Mouse (Mus musculus): ENCODE measurements around the gene Sult2b1.

The Sult2b1 gene

DNA sequence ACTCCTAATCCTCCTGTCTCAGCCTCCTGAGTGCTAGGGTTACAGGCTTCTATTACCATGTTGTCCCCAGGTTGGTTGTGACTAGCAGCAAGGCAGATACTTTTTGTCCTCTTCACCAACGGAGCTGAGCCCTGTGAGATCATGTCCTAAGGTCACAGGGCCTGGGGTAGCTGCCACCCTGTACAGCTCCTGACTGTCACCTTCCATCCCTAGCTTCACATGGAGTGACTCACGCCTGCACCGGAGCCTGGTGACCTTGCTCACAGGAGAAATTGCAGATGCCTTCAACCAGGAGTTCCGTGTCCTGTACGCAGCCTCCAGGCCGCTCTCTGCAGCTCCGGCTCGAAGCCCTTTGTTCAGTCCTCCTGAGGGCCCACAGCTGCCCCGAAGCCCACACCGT is 58.0 kb downstream of the Sult2b1 start:
- in situ Hi-C loops (cut with MboI, MseI): no loop called here

DNA sequence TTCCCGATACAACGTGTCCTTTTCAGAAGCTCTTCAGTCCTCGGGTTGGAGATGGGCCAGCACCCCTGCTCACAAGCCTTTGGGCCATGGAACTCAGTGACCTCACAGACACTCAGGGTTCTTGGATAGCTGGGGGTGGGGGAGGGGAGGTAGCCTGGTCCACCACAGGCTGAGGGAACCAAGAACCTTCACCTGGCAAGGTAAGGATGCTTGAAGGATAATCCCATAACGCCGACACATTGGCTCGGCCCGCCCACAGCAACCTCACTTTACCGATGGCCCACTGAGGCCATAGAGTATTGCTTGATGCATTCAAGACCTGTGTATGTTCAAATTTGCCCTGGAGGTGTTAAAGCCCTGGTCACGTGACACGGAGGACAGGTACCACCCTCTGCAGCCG is 58.8 kb downstream of the Sult2b1 start, which contains the start of gene Spaca4:
TSS of gene Spaca4 (minus strand) at position 101 of the 400 bp plus-strand sequence.
- in situ Hi-C loops (cut with MboI, MseI): no loop called here

DNA sequence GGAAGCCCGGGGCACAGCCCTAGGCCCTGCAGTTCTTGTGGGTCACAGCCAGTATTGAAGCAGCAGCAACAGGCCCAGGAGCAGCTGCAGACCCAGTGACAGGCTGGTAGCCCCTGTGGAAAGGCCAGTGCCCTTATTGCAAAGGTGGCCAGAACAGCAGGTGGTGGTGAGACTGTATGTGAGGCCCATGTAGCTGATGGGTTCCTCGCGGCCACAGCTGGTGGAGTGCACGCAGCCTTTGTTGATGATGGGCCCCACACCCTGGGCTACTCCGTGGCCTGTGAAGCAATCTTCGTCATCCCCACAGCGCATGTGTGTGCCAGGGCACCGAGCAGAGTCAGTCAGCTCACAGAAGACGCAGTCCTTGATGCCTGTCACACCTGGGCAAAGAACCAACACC is 59.3 kb downstream of the Sult2b1 start:
- in situ Hi-C loops (cut with MboI, MseI): no loop called here

DNA sequence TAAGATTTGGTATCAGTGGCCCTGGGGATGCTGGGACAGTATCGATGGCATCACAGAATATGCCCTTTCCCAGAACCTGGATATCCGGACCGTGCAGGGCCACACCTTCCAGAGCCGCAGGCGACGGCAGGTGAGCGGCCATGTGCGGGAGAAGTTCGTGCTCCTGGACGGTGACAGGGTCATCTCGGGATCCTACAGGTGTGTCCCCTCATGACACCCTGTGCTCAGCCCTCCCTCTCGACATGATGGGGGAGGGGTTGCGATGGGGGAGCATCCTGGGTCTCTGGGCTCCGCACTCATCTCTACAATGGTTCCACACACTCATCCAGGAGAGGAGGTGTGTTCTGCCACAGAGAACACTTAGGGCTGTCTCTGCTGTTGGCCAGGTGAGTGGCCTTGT is 60.7 kb downstream of the Sult2b1 start:
- in situ Hi-C loops (cut with MboI, MseI): no loop called here

DNA sequence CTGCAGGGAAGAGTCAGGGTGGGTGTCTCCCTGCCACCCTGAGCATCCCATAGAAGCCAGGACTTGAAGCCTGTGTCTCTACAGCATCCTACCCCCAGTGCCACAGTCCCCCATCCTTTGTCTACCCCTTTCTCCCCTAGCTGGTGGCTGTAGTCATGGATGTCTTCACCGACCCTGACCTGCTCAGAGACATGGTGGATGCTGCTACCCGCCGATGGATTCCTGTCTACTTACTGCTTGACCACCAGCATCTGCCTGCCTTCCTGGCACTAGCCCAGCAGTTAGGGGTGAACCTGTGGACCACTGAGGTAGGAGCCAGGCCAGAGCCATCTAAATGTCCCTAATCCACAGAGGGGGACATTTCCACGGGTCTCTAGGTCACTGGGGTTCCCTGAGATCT is 61.2 kb downstream of the Sult2b1 start:
- in situ Hi-C loops (cut with MboI, MseI): no loop called here

DNA sequence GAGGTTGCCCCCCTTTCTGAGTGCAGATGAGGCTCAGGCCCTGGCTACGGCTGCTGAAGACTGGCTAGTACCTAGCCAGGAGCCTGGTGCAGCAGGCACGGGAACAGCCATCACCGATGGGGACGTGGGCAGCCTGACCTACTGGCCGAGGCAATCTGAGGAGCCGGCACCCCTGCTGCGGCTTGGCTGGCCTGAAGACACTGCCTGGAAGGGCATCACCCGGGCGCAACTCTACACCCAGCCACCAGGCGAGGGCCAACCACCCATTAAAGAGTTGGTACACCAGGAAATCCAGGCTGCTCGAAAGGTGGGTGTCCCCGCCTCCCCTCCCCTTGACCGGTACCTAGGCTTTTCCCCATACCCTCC is 62.1 kb downstream of the Sult2b1 start:
- in situ Hi-C loops (cut with MboI, MseI): no loop called here

DNA sequence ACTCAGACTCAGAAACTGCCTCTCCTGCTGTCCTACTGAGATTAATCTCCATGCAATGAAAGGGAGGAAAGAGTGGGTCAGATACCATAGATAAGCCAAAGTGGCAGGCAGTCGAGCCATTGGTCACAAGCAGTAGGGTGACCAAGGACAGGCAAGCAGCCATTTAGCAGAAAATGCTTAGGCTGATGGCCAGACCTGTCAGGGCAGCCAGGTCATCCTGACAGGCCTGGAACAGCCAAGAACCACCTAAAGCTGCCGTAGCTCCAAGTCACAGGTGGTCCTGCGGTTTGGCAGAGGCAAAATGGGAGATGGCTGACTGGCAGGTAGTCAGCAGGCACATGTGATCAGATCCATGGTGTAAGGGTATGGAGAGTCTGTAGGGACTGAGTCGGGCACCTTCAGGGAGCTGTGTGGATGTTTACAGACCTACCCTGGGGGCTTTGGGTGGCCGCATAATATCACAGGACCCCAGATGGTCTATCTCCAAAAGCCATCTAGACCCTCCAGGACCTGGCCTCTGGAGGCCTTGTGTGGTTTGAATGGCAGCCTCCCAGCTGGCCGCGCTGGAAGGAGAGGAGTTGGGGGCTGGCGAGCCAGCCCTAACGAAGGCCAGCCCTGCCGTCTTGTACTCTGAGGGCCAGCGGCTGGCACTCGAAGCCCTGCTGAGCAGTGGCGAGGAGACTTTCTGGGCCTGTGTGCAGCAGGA is 62.7 kb downstream of the Sult2b1 start:
- in situ Hi-C loops (cut with MboI, MseI): no loop called here

DNA sequence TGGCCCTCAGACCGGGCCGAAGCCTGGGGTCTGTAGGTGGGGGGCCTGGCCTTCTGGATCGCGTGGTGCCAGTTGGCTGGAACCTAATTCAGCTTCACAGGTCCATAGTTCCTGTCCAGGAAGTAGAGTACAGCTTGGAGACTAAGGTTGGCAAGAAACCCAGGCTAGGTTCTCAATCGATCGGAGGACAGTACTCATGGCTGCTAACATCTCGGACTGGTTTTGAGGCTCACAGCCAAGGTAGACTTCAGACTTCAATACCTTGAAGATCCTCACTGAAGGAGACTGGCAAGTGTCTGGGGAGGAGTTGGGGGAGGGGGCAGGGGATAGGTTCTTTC is 63.3 kb downstream of the Sult2b1 start:
- in situ Hi-C loops (cut with MboI, MseI): no loop called here

DNA sequence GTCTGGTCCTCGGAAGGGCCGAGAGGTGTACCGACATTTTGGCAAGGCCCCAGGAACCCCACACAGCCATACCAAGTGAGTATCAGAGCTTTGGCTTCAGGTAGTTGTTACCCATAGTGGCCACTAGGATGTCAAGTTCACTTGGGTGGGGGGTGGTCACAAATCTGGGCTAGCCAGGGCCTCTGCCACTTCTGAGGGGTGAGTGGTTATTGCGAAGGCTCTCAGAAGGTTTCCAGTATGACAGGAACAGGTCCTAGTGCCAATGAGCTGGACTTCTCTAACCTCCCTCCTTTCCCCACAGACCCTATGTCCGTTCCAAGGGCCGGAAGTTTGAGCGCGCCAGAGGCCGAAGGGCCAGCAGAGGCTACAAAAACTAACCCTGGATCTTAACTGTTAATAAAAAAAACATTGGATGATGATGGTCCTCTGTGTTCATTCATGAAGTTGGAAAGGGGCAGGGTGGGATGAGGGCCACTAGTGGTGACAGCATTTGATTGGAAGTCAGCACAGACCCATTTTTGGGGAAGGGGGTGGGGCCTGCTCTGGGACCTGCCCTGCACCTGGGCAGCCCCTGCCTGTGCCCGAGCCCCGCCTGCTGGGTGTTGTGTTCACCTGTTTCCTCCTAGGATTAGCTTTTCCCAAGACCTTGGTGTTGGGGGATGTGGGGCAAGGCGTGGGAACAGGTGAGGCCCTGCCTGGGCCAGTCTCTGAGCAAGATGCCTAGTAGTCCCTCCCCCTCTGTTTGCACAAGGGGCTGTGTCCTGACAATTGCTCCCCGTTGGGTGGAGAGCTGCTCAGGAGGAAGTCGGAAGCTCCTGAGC is 63.8 kb downstream of the Sult2b1 start, which contains the start of gene Fam83e:
TSS of gene Fam83e (plus strand) at position 800 of the 821 bp plus-strand sequence.
- in situ Hi-C loops (cut with MboI, MseI): no loop called here

DNA sequence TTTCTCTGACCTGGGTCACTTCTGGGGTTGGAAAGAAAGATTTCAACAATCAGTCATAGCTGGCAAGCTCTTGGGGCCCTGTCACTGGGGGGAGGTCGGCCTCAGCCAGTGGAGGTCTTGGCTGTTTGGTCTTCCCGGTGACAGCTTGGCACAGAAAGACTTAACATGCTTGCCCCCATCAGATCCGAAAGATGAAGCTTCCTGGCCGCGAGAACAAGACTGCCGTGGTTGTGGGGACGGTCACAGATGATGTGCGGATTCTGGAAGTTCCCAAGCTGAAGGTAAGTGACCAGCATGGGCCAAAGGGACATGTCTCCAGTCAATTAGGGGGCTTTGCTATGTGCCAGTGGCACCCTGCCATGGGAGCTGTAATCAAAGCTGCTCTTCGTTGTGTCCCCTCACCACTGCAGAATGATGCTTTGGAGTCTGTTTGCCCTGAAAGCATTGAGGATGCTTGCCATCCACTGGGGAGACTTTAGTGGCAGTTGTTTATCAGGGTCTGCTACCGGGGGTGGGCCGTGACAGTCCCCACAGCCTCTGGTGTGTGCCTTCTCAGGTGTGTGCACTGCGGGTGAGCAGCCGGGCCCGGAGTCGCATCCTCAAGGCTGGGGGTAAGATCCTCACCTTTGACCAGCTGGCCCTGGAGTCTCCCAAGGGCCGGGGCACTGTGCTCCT is 64.6 kb downstream of the Sult2b1 start:
- in situ Hi-C loops (cut with MboI, MseI): no loop called here

DNA sequence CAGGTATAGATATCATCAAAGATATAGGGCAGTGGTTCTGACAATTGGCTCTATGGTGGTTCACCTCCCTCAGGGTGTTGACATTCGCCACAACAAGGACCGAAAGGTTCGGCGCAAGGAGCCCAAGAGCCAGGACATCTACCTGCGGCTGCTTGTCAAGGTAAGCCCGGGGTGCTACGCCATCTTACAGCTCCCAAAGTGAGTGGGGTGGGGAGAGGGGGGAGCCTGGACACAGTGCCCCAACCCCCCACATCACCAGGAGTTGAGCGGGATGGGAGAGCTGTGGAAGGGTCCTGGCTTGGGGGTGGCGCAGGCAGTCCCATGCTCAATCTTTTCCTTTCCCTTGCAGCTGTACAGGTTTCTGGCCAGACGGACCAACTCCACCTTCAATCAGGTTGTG is 65.3 kb downstream of the Sult2b1 start:
- in situ Hi-C loops (cut with MboI, MseI): no loop called here

DNA sequence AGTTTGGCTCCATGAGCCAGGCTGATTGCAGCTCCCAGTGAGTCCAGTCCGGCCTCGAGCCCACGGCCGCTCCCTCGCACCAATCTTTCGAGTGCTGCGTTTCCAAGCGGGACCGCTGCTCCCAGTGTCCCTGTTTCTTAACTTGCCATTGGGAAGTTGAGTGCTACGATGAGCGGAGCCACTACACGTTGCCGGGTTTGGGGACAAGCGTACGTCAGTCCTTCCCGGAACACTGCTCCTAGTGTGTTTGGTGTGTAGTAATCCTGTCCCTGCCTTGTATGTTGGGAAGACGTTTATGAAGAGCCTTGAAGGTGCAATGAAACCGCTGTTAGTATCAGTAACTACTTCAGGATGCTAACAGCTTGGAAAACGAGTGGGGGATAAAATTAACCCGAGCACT is 66.1 kb downstream of the Sult2b1 start:
- in situ Hi-C loops (cut with MboI, MseI): no loop called here

DNA sequence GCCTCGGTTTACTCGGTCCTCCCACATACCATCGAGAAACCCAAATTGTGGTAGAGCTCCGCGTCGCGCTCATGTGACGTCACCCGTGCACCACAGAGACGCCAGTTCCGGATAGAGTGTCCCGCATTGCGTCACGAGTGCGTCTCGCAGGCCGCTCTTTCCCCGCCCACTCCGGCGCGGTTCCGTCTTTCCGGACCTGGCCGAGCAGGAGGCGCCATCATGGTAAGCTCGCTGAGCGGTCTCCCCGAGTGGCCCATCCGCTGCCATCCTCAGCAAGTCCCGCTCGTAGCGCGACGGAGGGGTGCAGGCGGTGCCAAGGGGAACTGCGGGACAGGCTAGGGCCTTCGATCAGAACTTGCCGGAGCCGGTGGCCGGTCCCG is 66.6 kb downstream of the Sult2b1 start, which contains the start of gene Sphk2:
TSS of gene Sphk2 (minus strand) at position 85 of the 380 bp plus-strand sequence.
- in situ Hi-C loops (cut with MboI, MseI): no loop called here

DNA sequence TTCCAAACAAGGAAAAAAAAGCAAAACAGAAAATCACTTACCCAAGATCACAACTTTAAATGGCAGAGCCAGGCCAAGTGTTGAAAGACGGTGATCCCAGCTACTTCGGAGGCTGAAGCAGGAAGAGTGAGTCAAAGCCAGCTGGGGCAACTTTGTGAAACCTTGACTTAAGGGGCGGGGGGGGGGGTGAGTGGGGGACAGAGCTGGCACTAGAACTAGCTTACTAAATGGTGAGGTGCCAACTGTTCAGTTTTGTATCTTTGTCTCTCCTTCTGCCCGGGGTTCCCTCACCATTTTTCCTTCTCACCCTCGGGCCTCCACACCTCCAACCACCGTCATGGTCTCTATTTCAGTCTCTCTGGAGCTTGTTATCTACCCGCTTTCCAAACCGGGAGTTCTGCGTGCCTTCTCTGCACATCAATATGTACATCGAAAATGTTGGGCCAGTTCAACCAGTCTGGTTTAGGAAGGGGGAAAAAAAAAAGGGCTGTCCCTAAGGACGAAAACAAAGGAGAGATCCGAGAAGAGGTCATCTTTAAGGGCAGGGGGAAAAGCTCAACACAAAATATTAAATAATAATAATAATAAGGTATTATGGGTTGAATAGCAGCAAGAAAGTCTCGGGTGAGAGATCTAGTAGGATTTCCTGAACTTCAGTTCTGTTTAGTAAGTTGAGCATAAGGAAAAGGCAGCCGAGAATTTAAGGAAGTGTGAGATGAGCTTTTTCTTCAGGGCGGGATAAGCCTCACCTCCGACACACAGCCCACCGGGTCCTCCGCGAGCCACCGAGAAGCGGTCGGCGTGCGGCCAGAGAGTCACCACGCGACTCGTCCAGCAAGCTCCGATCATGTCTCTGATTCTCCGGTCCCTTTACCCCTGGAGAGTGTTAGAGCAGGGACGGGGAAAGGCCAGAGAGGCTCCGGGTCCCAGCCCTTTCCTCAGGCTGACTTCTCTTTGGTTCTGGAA is 67.2 kb downstream of the Sult2b1 start:
- in situ Hi-C loops (cut with MboI, MseI): no loop called here

DNA sequence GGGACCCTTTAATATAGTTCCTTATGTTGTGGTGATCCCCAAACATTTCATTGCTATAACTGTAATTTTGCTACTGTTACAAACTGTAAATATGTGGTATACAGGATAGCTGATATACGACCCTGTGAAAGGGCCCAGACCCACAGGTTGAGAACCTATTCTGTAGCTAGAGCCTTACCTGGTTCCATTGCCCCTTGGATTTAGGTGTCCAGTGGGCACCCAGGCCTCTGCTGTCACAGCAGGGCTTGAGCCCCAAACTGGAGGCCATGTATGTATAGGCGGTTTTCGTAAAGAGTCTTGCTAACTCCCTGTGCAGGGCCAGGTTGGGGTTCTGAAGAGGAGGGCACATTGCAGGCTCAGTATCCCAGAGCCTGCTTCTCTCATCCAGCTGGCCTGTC is 68.0 kb downstream of the Sult2b1 start:
- in situ Hi-C loops (cut with MboI, MseI): no loop called here

DNA sequence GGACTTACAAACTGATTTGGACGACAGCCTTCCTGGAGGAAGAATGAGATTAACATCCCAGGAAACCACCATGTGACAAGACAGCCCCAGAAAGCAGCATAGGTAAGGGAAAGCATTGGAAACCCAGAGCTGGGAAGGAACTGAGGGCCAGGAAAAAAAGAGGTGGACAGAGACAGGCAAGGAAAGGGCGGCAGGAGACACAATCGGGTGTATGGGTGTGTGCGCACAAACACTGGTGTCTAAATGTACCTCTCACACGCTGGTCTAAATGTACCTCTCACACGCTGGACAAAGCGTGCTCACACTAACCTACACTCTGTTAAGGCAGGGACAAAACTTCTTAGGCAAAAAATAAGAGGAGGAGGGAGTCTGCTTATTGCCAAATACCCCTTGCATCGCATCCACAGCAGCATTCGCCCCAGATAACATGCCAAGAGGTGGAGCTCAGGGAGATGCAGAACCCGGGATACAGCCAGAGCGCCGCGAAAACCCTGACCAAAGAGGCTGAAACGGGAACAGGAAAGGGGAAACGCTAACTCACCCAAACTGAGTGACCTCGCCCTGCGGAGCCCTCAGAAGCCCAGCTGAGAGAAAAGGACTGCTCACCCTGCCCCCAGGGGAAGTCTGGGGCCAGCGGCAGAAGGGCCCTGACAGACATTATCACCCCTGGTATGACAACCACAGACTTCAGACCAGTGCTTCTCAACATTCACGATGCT is 68.6 kb downstream of the Sult2b1 start:
- in situ Hi-C loops (cut with MboI, MseI): no loop called here

DNA sequence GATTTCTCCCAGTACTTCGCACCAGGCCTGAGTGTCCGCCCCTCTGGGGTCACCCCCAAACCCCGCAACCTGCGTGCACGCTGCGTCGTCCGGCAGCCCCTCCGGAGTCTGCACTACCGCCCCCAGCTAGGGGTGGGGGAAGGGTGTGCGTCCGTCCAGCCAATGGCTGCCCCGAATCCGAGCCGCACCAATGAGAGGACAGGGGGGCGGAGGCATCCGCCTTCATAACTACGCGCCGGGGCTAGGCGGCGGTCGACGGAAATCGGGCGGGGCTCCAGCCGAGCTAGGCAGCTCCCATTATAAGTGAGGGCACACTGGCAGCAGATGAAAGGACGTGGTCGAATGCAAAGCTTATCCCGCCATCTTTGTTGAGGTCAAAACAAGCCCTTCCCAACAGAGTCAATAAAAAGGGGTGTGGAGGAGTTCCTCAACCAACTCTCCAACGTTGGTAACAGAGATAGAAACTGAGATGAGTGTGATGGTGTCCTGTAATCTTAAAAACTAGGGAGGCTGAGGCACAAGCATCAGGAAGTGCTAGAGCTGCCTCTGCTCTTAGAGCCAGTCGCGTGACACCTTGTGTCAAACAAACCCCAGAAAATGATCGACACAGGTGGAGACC is 69.3 kb downstream of the Sult2b1 start, which contains the start of gene Rpl18:
TSS of gene Rpl18 (plus strand) at position 368 of the 619 bp plus-strand sequence.
- in situ Hi-C loops (cut with MboI, MseI): no loop called here

DNA sequence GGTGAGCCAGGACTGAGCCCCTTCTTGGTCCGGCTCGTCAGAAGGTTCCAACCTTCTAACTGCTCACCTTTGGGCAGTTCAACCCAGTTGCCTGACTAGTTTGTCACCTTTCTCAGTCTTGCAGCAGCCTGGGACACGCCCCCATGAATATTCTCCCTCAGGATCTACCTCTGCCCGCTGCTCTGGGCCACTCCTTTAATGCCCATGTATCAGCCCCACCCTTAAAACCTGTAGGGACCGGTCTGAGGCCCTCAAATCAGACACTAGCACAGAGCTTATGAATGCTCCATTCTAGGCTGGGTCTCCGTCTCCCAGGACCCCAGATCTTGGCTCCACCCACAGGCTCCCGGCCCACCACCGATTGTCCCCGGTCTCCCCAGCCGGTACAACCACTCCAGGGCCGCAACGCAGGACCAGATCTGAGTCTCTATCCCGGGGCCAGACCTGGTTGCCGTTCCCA is 69.8 kb downstream of the Sult2b1 start:
- in situ Hi-C loops (cut with MboI, MseI): no loop called here

DNA sequence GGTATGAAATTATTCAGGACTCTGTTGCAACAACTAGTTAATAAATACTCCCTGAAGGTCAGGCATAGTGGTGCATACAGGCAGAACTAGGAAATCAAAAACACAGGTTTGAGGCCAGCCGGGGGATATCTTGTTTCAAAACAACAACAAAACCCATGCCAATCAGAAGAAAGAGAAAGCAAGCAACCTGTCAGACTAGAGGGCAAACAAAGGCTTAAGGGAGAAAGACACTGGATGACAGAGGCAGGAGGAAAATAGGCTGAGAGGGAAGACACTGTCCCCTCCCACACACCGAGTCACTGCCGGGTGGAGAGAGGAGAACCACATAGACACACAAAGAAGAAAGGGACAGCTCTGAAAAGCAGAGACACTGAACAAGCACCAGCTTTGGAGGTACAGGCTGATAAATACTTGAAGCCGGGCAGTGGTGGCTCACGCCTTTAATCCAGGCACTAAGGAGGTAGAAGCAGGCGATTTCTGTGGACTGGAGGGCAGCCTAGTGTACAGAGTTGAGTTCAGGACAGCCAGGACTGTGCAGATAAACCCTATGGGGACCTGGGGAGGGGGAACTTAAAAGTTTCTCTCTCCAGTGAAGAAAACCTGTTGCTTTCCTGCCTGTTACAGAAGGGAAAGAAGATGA is 70.5 kb downstream of the Sult2b1 start:
- in situ Hi-C loops (cut with MboI, MseI): no loop called here

DNA sequence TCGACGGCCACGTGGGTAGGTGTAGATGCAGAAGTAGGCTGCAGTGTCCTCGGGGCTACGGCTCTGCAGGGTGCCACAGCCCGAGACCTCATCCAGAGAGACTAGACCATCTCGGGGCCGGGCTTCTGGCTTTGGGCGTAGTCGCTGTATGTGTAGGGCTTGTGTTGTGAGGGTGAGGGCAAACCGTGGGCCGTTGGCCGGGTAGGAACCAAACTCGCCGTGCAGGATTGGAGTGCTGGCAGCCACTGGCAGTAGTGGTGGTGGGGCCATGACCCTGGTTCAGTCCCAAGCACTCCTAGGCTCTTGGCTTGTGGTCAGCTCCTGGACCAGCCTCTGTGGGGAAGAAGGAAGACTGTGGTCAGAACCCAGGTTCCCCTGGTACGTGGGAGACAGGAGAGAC is 71.1 kb downstream of the Sult2b1 start:
- in situ Hi-C loops (cut with MboI, MseI): no loop called here
